Mouse (Mus musculus) T-helper 2 cell (primary cell): ENCODE data around the gene Arhgef12.

Experiments used
- in situ Hi-C: fragments of 300-600 bp; cut with MboI, MseI; formaldehyde crosslinking; loops from one replicate; pipeline ENCODE4 v1.15.1; 2025; ENCODE audit warnings: high pct_unique_total_duplicates

Gene Arhgef12

GRCm38 (mm10) chr9:43078711-43079110 lies 28.3 kb downstream of the Arhgef12 start:
- in situ Hi-C loops, result no loop called here

GRCm38 (mm10) chr9:43076163-43076562 lies 30.9 kb downstream of the Arhgef12 start:
- in situ Hi-C loops, result no loop called here

GRCm38 (mm10) chr9:43074611-43075010 lies 32.4 kb downstream of the Arhgef12 start:
- in situ Hi-C loops, result no loop called here

- in situ Hi-C loops, result no loop called here
Observed at GRCm38 (mm10) chr9:43071741-43072140, 35.3 kb downstream of the Arhgef12 start.

GRCm38 (mm10) chr9:43071176-43071575 lies 35.9 kb downstream of the Arhgef12 start:
- in situ Hi-C loops, result no loop called here

GRCm38 (mm10) chr9:43070566-43070965 lies 36.5 kb downstream of the Arhgef12 start:
- in situ Hi-C loops, result no loop called here

- in situ Hi-C loops, result no loop called here
Observed at GRCm38 (mm10) chr9:43070153-43070552, 36.9 kb downstream of the Arhgef12 start.

GRCm38 (mm10) chr9:43067896-43068295 lies 39.1 kb downstream of the Arhgef12 start:
- in situ Hi-C loops, result no loop called here

GRCm38 (mm10) chr9:43065231-43065630 lies 41.8 kb downstream of the Arhgef12 start:
- in situ Hi-C loops, result no loop called here

GRCm38 (mm10) chr9:43061545-43061944 lies 45.5 kb downstream of the Arhgef12 start:
- in situ Hi-C loops, result no loop called here

GRCm38 (mm10) chr9:43050391-43050790 lies 56.6 kb downstream of the Arhgef12 start:
- in situ Hi-C loops, result no loop called here

GRCm38 (mm10) chr9:43044481-43044880 lies 62.6 kb downstream of the Arhgef12 start:
- in situ Hi-C loops, result no loop called here

GRCm38 (mm10) chr9:43038466-43038865 lies 68.6 kb downstream of the Arhgef12 start:
- in situ Hi-C loops, result no loop called here

GRCm38 (mm10) chr9:43035208-43035607 lies 71.8 kb downstream of the Arhgef12 start:
- in situ Hi-C loops, result no loop called here

- in situ Hi-C loops, result no loop called here
Observed at GRCm38 (mm10) chr9:43034273-43034672, 72.8 kb downstream of the Arhgef12 start.

- in situ Hi-C loops, result no loop called here
Observed at GRCm38 (mm10) chr9:43027757-43028156, 79.3 kb downstream of the Arhgef12 start.

- in situ Hi-C loops, result no loop called here
Observed at GRCm38 (mm10) chr9:43021515-43022251, 85.4 kb downstream of the Arhgef12 start.

GRCm38 (mm10) chr9:43019656-43020055 lies 87.4 kb downstream of the Arhgef12 start:
- in situ Hi-C loops, result no loop called here

- in situ Hi-C loops, result no loop called here
Observed at GRCm38 (mm10) chr9:43015786-43016185, 91.3 kb downstream of the Arhgef12 start.

- in situ Hi-C loops, result no loop called here
Observed at GRCm38 (mm10) chr9:43015366-43015765, 91.7 kb downstream of the Arhgef12 start.

- in situ Hi-C loops, result no loop called here
Observed at GRCm38 (mm10) chr9:43014886-43015285, 92.2 kb downstream of the Arhgef12 start.

GRCm38 (mm10) chr9:43012541-43012940 lies 94.5 kb downstream of the Arhgef12 start:
- in situ Hi-C loops, result no loop called here

- in situ Hi-C loops, result no loop called here
Observed at GRCm38 (mm10) chr9:43011061-43011460, 96.0 kb downstream of the Arhgef12 start.

- in situ Hi-C loops, result loop anchor here (10.0 kb wide), 1 partner anchor 201 kb away; no protein-coding TSS in a partner anchor
Observed at GRCm38 (mm10) chr9:43003881-43004280, 103.2 kb downstream of the Arhgef12 start.
